Mouse (Mus musculus): Measurements from ENCODE around the gene Sycp2. TPM values are rescaled to one million over a fixed set of nuclear protein-coding genes. Genes with fewer than 3 reads are reported as not detected.

Gene Sycp2
- polyA plus RNA-seq, 1 experiment: 18.8 TPM

- Histone ChIP-seq H3K36me3 (ENCODE audit: control insufficient read depth, insufficient read depth, low read length) (no peaks in the 10 kb centered on the region), H3K27ac (ENCODE audit: control insufficient read depth, insufficient read depth, low read depth, low read length) (no peak overlapping the region), H3K4me3 (ENCODE audit: control insufficient read depth, low read depth, low read length) (no peak overlapping the region), H3K27me3 (ENCODE audit: control insufficient read depth, insufficient read depth, low read length) (no peaks in the 10 kb centered on the region), H3K4me1 (ENCODE audit: control insufficient read depth, insufficient read depth, low read length) (no peaks in the 10 kb centered on the region)
- TF ChIP-seq CTCF (IDR thresholded peaks at IDR 0.05; ENCODE audit: control insufficient read depth, insufficient read depth, insufficient replicate concordance, low read depth, low read length) (no peak), POLR2A (IDR thresholded peaks at IDR 0.05; ENCODE audit: control insufficient read depth, low read depth, low read length) (no peak)
Observed at GRCm38 (mm10) chr2:178303453-178304187, 103.9 kb downstream of the Sycp2 start.

Other genes with a start within 250 kb of the Sycp2 start
- gene Ppp1r3d, start 6.8 kb upstream of the Sycp2 start, polyA plus RNA-seq (2012; rRNA removed): 0.38 and 0.64 TPM in 2 replicates
- 1.8 and 2.6 TPM in 2 replicates for gene Fam217b, start 6.8 kb upstream of the Sycp2 start, polyA plus RNA-seq (2012; rRNA removed)
- gene Cdh26, start 22.8 kb upstream of the Sycp2 start, polyA plus RNA-seq (2012; rRNA removed): 2.4 and 3.5 TPM in 2 replicates

Measured in testis, adult 2 months (tissue).